In the genomic region with DNA sequence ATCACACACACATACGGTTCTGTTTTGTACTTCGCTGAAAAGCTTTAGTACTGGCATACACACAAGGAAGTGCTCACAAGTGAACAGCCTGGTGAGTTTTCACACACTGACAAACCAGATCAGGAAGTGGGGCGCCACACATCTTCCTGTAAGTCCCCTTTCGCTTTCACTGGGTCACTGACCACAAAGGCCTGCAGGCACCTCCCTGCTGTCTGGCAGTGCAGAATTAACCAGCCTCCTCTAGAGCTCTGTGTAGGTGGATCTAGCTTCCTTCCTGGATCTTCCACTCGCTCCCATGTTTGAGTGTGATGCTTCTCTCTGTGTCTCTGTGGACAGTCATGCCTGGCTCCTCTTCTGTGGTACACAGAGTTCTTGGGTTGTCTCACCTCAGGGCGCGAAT, we compare ENCODE assay signal across 8 mouse cellular contexts. TPM values are rescaled to one million over a fixed set of nuclear protein-coding genes. Genes with fewer than 3 reads are reported as not detected.
DNase-seq lines count a peak whose midpoint lies in the region; ATAC-seq lines count a peak whose summit lies in the region.

No protein-coding gene starts in this region.

- H3K36me3 ChIP-seq in midbrain, embryonic 14.5 days (ENCODE audit: control insufficient read depth, insufficient read depth, low read length): no peaks in the 10 kb centered on the region

- H3K27me3 ChIP-seq in midbrain, embryonic 14.5 days (ENCODE audit: control insufficient read depth, insufficient read depth, low read length): no peaks in the 10 kb centered on the region

- H3K9me3 ChIP-seq in midbrain, embryonic 14.5 days (ENCODE audit: control insufficient read depth, low read length): no peaks in the 10 kb centered on the region

- H3K4me1 ChIP-seq in midbrain, embryonic 14.5 days (ENCODE audit: control insufficient read depth, insufficient read depth, low read length): no peaks in the 10 kb centered on the region

- no peak overlapping the region for H3K27ac ChIP-seq in midbrain, embryonic 14.5 days (replicated peaks; ENCODE audit: low read depth, low read length)

- no peak overlapping the region for H3K4me2 ChIP-seq in midbrain, embryonic 14.5 days (ENCODE audit: low read length)

- H3K9ac ChIP-seq in midbrain, embryonic 14.5 days (replicated peaks; ENCODE audit: low read length): no peak overlapping the region

- ATAC-seq in midbrain, embryonic 14.5 days (ENCODE audit: low FRiP score, low TSS enrichment): no peak

- no peak overlapping the region for H3K4me3 ChIP-seq in midbrain, embryonic 14.5 days (replicated peaks; ENCODE audit: low read depth, low read length)

- 77% methylated on average over 7 of the region's 7 CpGs for WGBS in midbrain, embryonic 14.5 days

- DNase-seq in layer of hippocampus, adult 11-12 months (ENCODE audit: low spot score): peak; percentile 55
- DNase-seq in layer of hippocampus, adult 8-10 months (ENCODE audit: low spot score in 2 of 2): no peak
- DNase-seq in induced T-regulatory cell, adult 2 months (ENCODE audit: low read depth): peak; percentile 86
- peak; percentile 87 for DNase-seq in lung, postnatal 36 days
- DNase-seq in thymus, postnatal 0 days (ENCODE audit: low spot score): peak; percentile 80
- DNase-seq in cerebellum, adult 8-10 months: no peak
- no peak for DNase-seq in midbrain, embryonic 14.5 days
- no peak for DNase-seq in cerebellum, adult 9-10 months

RNA-seq across cellular contexts. Expression of a gene that starts 20.4 kb away (rescaled TPM):
- 10 to 100 TPM in 3 of 4 experiments, 1 to 10 TPM in 1; 9.1 to 14.2 (median 12.7) TPM for total RNA-seq in layer of hippocampus, adult 8-10 months (2022)
- 8.5 and 9.0 TPM in 2 replicates for polyA plus RNA-seq in thymus, postnatal 0 days (2015; fragmentation: Nextera tagmentation; extraction: Ambion mirVana)
- polyA plus RNA-seq in midbrain, embryonic 14.5 days (2014; fragmentation: Nextera tagmentation; extraction: Ambion mirVana): 0.77 and 6.8 TPM in 2 replicates

Comparison
In these comparisons a context has a peak if more than half of its experiments do, and no peak if none do; other contexts are left out.
1. DNase-seq: peak in layer of hippocampus, adult 11-12 months (single experiment), induced T-regulatory cell, adult 2 months (single experiment), lung, postnatal 36 days (single experiment) and thymus, postnatal 0 days (single experiment); none in layer of hippocampus, adult 8-10 months (0 of 2), cerebellum, adult 8-10 months (single experiment), midbrain, embryonic 14.5 days (single experiment) and cerebellum, adult 9-10 months (single experiment).